Comparison of ENCODE assay signal across 13 mouse cellular contexts in genomic region chr4:106951455-106951854, GRCm38 (mm10). TPM values are rescaled to one million over a fixed set of nuclear protein-coding genes. Genes with fewer than 3 reads are reported as not detected.
A peak's percentile ranks its signal among the peaks of the same experiment; 100 is the strongest.
DNase-seq lines count a peak whose midpoint lies in the region; ATAC-seq and TF ChIP-seq lines count a peak whose summit lies in the region.
"Had no signal": no experiment of that assay in that cellular context is flagged by ENCODE, and none has a peak within 500 bp of the region (broad histone marks: within the 10 kb centered on the region; RNA-seq: fewer than 3 reads in every experiment).

No protein-coding gene starts in this region.

- H3K4me3 ChIP-seq in lung, postnatal 0 days (ENCODE audit: low read depth, low read length), result no peak overlapping the region
- H3K4me3 ChIP-seq in cortical plate, adult 2 months (ENCODE audit: insufficient read depth, low read length), result no peak overlapping the region
- H3K4me3 ChIP-seq: hindbrain, embryonic 13.5 days had no signal

- peaks cover 4% of the 10 kb centered on the region for H3K4me1 ChIP-seq in lung, postnatal 0 days (ENCODE audit: insufficient read depth, low read depth, low read length)
- peaks cover 29% of the 10 kb centered on the region for H3K4me1 ChIP-seq in cortical plate, adult 2 months (ENCODE audit: control insufficient read depth, insufficient read depth, low read length)

- H3K9me3 ChIP-seq in lung, postnatal 0 days (ENCODE audit: low read length), result no peaks in the 10 kb centered on the region
- H3K9me3 ChIP-seq: hindbrain, embryonic 13.5 days had no signal

- ATAC-seq in lung, postnatal 0 days, result no peak
- ATAC-seq: Patski had no signal

- H3K27ac ChIP-seq in lung, postnatal 0 days (ENCODE audit: low read length), result no peak overlapping the region
- no peak overlapping the region for H3K27ac ChIP-seq in cortical plate, adult 2 months (ENCODE audit: insufficient read depth, low read length)
- H3K27ac ChIP-seq: hindbrain, embryonic 13.5 days had no signal

- no peaks in the 10 kb centered on the region for H3K36me3 ChIP-seq in lung, postnatal 0 days (ENCODE audit: insufficient read depth, low read length)

- WGBS in lung, postnatal 0 days, result 41% methylated on average over 4 of the region's 4 CpGs

- H3K27me3 ChIP-seq in lung, postnatal 0 days (replicated peaks; ENCODE audit: insufficient read depth, low read length), result no peaks in the 10 kb centered on the region
- H3K27me3 ChIP-seq: hindbrain, embryonic 13.5 days; Patski had no signal

- H3K9ac ChIP-seq in lung, postnatal 0 days (replicated peaks; ENCODE audit: low read depth), result no peak overlapping the region
- H3K9ac ChIP-seq: hindbrain, embryonic 13.5 days had no signal

- no peak for TF ChIP-seq EP300 in lung, postnatal 0 days (IDR thresholded peaks at IDR 0.05)

- TF ChIP-seq CTCF in lung, postnatal 0 days (IDR thresholded peaks at IDR 0.05), result peak; percentile 46
- 0 out of 2 replicates have a peak, but pooled peaks have one; percentile 6 for TF ChIP-seq CTCF in cortical plate, adult 2 months (IDR thresholded peaks at IDR 0.05; ENCODE audit: extremely low read depth, insufficient read depth, low read length)

- H3K4me2 ChIP-seq in lung, postnatal 0 days (replicated peaks; ENCODE audit: low read depth, low read length), result no peak overlapping the region
- H3K4me2 ChIP-seq: hindbrain, embryonic 13.5 days had no signal

- TF ChIP-seq POLR2A in cortical plate, adult 2 months (IDR thresholded peaks at IDR 0.05; ENCODE audit: extremely low read depth, insufficient read depth, low read length), result no peak

- DNase-seq in adrenal gland, postnatal 10 days, result peak; percentile 28
- no peak for DNase-seq in adrenal gland, postnatal 25 days
- DNase-seq in lung, postnatal 0 days (ENCODE audit: low spot score), result peak; percentile 34
- no peak for DNase-seq in lung, postnatal 4 days
- DNase-seq in thymus, postnatal 14 days, result peak; percentile 55
- no peak for DNase-seq in layer of hippocampus, postnatal 14 days (ENCODE audit: low spot score in 2 of 2)
- no peak for DNase-seq in cerebellum, postnatal 10 days
- DNase-seq: adrenal gland, postnatal 36 days; cerebellum, postnatal 14 days; lung, postnatal 10 days had no signal

RNA-seq across cellular contexts. Expression of gene Ssbp3, which starts 41.0 kb away (rescaled TPM):
- total RNA-seq in adrenal gland, postnatal 10 days (2021), result 10 to 100 TPM; 50.8 to 69.0 TPM
- 70.8 and 82.6 TPM in 2 replicates for total RNA-seq in adrenal gland, postnatal 25 days (2021)
- 40.2 and 49.8 TPM in 2 replicates for polyA plus RNA-seq in lung, postnatal 0 days (2015; fragmentation: Nextera tagmentation; extraction: Ambion mirVana)
- polyA plus RNA-seq in cortical plate, adult 2 months (2012; rRNA removed), result 121 and 123 TPM in 2 replicates
- 100 to 1,000 TPM; 106 to 119 TPM for total RNA-seq in layer of hippocampus, postnatal 14 days (2021)

Comparison
In these comparisons a context has a peak if more than half of its experiments do, and no peak if none do; other contexts are left out.
1. DNase-seq: peak in adrenal gland, postnatal 10 days (single experiment), lung, postnatal 0 days (single experiment) and thymus, postnatal 14 days (single experiment); none in adrenal gland, postnatal 25 days (single experiment), lung, postnatal 4 days (0 of 2), layer of hippocampus, postnatal 14 days (0 of 2) and cerebellum, postnatal 10 days (0 of 2).